Mouse (Mus musculus) heart, adult 2 months (tissue): Measurements from ENCODE around the gene Veph1.

Source experiments
- CTCF ChIP-seq: fragments of 200-600 bp; IDR thresholded peaks from 2 replicates; pipeline ENCODE4 v1.8.1; 2022; ENCODE audit warnings: antibody characterized with exemption, mild to moderate bottlenecking, moderate library complexity
- EP300 ChIP-seq: fragments of 200-500 bp; IDR thresholded peaks from 2 replicates; pipeline ENCODE4 v1.6.1; 2011; ENCODE audit warnings: low read depth, low read length, control low read depth; ENCODE audit not compliant: insufficient read depth
- POLR2A ChIP-seq: fragments of 200-500 bp; IDR thresholded peaks from 2 replicates; pipeline ENCODE4 v1.6.1; 2011; ENCODE audit warnings: mild to moderate bottlenecking, low read depth, low read length, control low read depth; ENCODE audit not compliant: insufficient read depth

GRCm38 (mm10) chr3:66254504-66255105 lies 42.0 kb downstream of the Veph1 start:
- TF ChIP-seq POLR2A (no peak), CTCF (no peak), EP300 (no peak)
